Mouse (Mus musculus) liver, postnatal 0 days (tissue): Measurements from ENCODE around the gene Gyg. TPM values are rescaled to one million over a fixed set of nuclear protein-coding genes. Genes with fewer than 3 reads are reported as not detected.

ENCODE experiments used
- ATAC-seq: fragments of 200-750 bp; cut with Nextera tagmentation; 2 replicates; pipeline ENCODE4 v1.8.0; 2017; ENCODE audit warnings: mild to moderate bottlenecking, moderate library complexity
- DNase-seq: peaks from one replicate; pipeline ENCODE4 v3.0.0-alpha.2; 2016
- H3K27ac ChIP-seq: fragments of 300-500 bp; sonication (generic); 2 replicates; pipeline ENCODE4 v1.5.1; 2014; ENCODE audit warnings: antibody characterized with exemption, moderate library complexity, mild to moderate bottlenecking, low read depth
- H3K27me3 ChIP-seq: fragments of 300-500 bp; sonication (generic); 2 replicates; pipeline ENCODE4 v1.6.1; 2014; ENCODE audit warnings: low read length, control low read depth, mixed read lengths; ENCODE audit not compliant: insufficient read depth
- H3K36me3 ChIP-seq: fragments of 300-500 bp; sonication (generic); replicated peaks from 2 replicates; pipeline ENCODE4 v1.6.1; 2014; ENCODE audit warnings: mild to moderate bottlenecking, control low read depth, low read length, moderate library complexity, mixed read lengths; ENCODE audit not compliant: insufficient read depth
- H3K4me1 ChIP-seq: fragments of 300-500 bp; sonication (generic); 2 replicates; pipeline ENCODE4 v1.6.1; 2014; ENCODE audit warnings: antibody characterized with exemption, mild to moderate bottlenecking, control low read depth; ENCODE audit not compliant: insufficient read depth
- H3K4me2 ChIP-seq: fragments of 300-500 bp; sonication (generic); 2 replicates; pipeline ENCODE4 v1.6.1; 2014; ENCODE audit warnings: low read depth, mild to moderate bottlenecking, low read length, moderate library complexity, mixed read lengths
- H3K4me3 ChIP-seq: fragments of 300-500 bp; sonication (generic); 2 replicates; pipeline ENCODE4 v1.5.1; 2014; ENCODE audit warnings: low read depth, low read length
- H3K9ac ChIP-seq: fragments of 300-500 bp; sonication (generic); replicated peaks from 2 replicates; pipeline ENCODE4 v1.6.1; 2014; ENCODE audit warnings: mild to moderate bottlenecking, moderate library complexity
- H3K9me3 ChIP-seq: fragments of 300-500 bp; sonication (generic); 2 replicates; pipeline ENCODE4 v1.6.1; 2016; ENCODE audit warnings: mild to moderate bottlenecking, control low read depth, low read length, mixed read lengths
- CTCF ChIP-seq: sonication (generic); IDR thresholded peaks from 2 replicates; pipeline ENCODE4 v1.5.1; 2016; ENCODE audit warnings: antibody characterized with exemption, low read depth
- EP300 ChIP-seq: IDR thresholded peaks from 2 replicates; pipeline ENCODE4 v1.6.1; 2016; ENCODE audit warnings: antibody characterized with exemption, low read depth, mild to moderate bottlenecking
- WGBS: fragments of 180-500 bp; shearing (Covaris S2); extraction: QIAGEN DNeasy Blood & Tissue Kit; methylation state at CpG from one replicate; pipeline ENCODE4 v1.1.7; 2014; ENCODE audit not compliant: insufficient replicate concordance; 5-methylcytosine and 5-hydroxymethylcytosine counted together
- polyA plus RNA-seq: library from polyadenylated mRNA; unstranded; fragments of >200 nt; fragmentation: Nextera tagmentation; extraction: Ambion mirVana; gene quantifications from 2 replicates; pipeline ENCODE4 v1.2.1, GENCODE M21; 2015

Gyg gene
- polyA plus RNA-seq, 1 experiment from 2014 or later, result 19.2 TPM

- 80% methylated on average over 2 of the region's 2 CpGs for WGBS
- no peak for DNase-seq
- Histone ChIP-seq H3K4me1 (no peaks in the 10 kb centered on the region), H3K36me3 (peaks cover 43% of the 10 kb centered on the region), H3K9ac (no peak overlapping the region), H3K4me2 (no peak overlapping the region), H3K4me3 (no peak overlapping the region), H3K27ac (no peak overlapping the region), H3K27me3 (no peaks in the 10 kb centered on the region), H3K9me3 (no peaks in the 10 kb centered on the region)
- TF ChIP-seq CTCF (no peak), EP300 (no peak)
- ATAC-seq, result no peak
Observed at GRCm38 (mm10) chr3:20111913-20112312, 43.2 kb downstream of the Gyg start.

- Histone ChIP-seq H3K4me2 (no peak overlapping the region), H3K27me3 (no peaks in the 10 kb centered on the region)
- WGBS, result 88% methylated on average over 5 of the region's 5 CpGs
Observed at GRCm38 (mm10) chr3:20108881-20109280, 46.2 kb downstream of the Gyg start.

GRCm38 (mm10) chr3:20104776-20105175 lies 50.3 kb downstream of the Gyg start:
- no peaks in the 10 kb centered on the region for H3K4me1 ChIP-seq
- H3K4me2 ChIP-seq, result no peak overlapping the region
- no peaks in the 10 kb centered on the region for H3K9me3 ChIP-seq
- TF ChIP-seq EP300, result no peak
- H3K27me3 ChIP-seq, result no peaks in the 10 kb centered on the region
- H3K9ac ChIP-seq, result no peak overlapping the region
- 65% methylated on average over 2 of the region's 2 CpGs for WGBS
- H3K27ac ChIP-seq, result no peak overlapping the region
- no peak overlapping the region for H3K4me3 ChIP-seq
- DNase-seq, result no peak
- peaks cover 26% of the 10 kb centered on the region for H3K36me3 ChIP-seq
- ATAC-seq, result no peak

More at GRCm38 (mm10) chr3:20108881-20109280, 46.2 kb downstream of the Gyg start:
- DNase-seq (no peak), ATAC-seq (no peak)
- H3K9me3 ChIP-seq, result no peaks in the 10 kb centered on the region
- H3K27ac ChIP-seq, result no peak overlapping the region
- no peak overlapping the region for H3K4me3 ChIP-seq
- H3K36me3 ChIP-seq, result peaks cover 37% of the 10 kb centered on the region
- no peaks in the 10 kb centered on the region for H3K4me1 ChIP-seq
- TF ChIP-seq EP300 (no peak), CTCF (no peak)
- no peak overlapping the region for H3K9ac ChIP-seq

- 64% methylated on average over 8 of the region's 8 CpGs for WGBS
- ATAC-seq, result 0 out of 2 replicates have a peak, but pooled peaks have one; percentile 23
- TF ChIP-seq CTCF (no peak), EP300 (no peak)
Observed at GRCm38 (mm10) chr3:20104318-20104717, 50.8 kb downstream of the Gyg start.

GRCm38 (mm10) chr3:20103830-20104229 lies 51.3 kb downstream of the Gyg start:
- WGBS, result 56% methylated on average over 3 of the region's 3 CpGs
- Histone ChIP-seq H3K4me3 (no peak overlapping the region), H3K27me3 (no peaks in the 10 kb centered on the region), H3K4me2 (no peak overlapping the region), H3K4me1 (no peaks in the 10 kb centered on the region), H3K9me3 (no peaks in the 10 kb centered on the region), H3K9ac (no peak overlapping the region), H3K27ac (no peak overlapping the region), H3K36me3 (peaks cover 19% of the 10 kb centered on the region)
- ATAC-seq (no peak), DNase-seq (no peak)
- TF ChIP-seq CTCF (no peak), EP300 (no peak)

More at GRCm38 (mm10) chr3:20104318-20104717, 50.8 kb downstream of the Gyg start:
- no peak overlapping the region for H3K27ac ChIP-seq
- no peak for DNase-seq
- H3K9ac ChIP-seq, result no peak overlapping the region
- no peaks in the 10 kb centered on the region for H3K9me3 ChIP-seq
- peaks cover 21% of the 10 kb centered on the region for H3K36me3 ChIP-seq
- H3K27me3 ChIP-seq, result no peaks in the 10 kb centered on the region
- no peak overlapping the region for H3K4me3 ChIP-seq
- H3K4me1 ChIP-seq, result no peaks in the 10 kb centered on the region
- H3K4me2 ChIP-seq, result no peak overlapping the region

- DNase-seq (no peak), ATAC-seq (no peak)
- H3K9ac ChIP-seq, result no peak overlapping the region
- no peak overlapping the region for H3K27ac ChIP-seq
- H3K27me3 ChIP-seq, result no peaks in the 10 kb centered on the region
- H3K36me3 ChIP-seq, result peaks cover 14% of the 10 kb centered on the region
- H3K4me2 ChIP-seq, result no peak overlapping the region
- WGBS, result 71% methylated on average over 3 of the region's 3 CpGs
- no peaks in the 10 kb centered on the region for H3K4me1 ChIP-seq
- no peak overlapping the region for H3K4me3 ChIP-seq
- TF ChIP-seq EP300 (no peak), CTCF (no peak)
- H3K9me3 ChIP-seq, result no peaks in the 10 kb centered on the region
Observed at GRCm38 (mm10) chr3:20082161-20082560, 73.0 kb downstream of the Gyg start.
